Mouse (Mus musculus): Measurements from ENCODE around the gene Auts2.

The Auts2 gene

DNA sequence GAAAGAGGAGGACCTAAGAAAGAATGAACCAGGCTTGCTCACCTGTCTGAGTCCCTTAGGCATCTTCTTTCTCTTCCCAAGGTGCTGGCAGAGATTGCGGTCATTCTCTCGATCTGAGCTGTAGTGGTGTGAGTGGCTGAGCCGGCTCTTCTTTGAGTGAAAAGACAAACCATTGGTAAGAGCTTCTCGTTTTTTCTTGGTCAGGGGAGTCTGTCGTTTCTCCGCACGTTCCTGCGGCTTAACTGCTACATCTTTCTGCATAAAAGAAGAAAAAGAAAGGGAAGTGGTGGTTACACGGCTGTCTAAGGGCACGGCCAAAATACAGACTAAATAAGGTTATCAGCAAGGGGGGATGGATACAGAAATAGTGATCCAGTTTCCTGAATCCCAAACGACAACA, 284.3 kb downstream of the Auts2 start:
- CTCF ChIA-PET: no interaction called here

DNA sequence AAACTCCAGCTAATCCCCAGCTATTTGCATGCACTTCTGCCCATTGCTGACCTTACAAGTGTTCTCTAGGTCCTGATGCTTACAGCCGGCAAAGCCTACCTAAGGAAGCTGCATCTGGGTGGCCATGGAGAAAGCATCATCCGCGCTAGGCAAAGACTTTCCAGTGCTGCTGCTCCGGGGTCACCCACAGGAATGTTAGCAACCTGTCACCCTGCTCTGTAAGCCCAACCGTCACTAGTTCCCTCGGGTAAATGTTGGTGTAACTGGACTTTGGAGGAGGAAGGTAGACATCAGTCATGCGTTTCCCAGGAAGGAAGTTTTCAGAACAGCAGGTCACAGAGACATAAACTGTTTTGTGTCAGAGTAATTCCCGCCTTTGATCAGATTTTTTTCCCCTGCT, 287.6 kb downstream of the Auts2 start:
- CTCF ChIA-PET: no interaction called here

DNA sequence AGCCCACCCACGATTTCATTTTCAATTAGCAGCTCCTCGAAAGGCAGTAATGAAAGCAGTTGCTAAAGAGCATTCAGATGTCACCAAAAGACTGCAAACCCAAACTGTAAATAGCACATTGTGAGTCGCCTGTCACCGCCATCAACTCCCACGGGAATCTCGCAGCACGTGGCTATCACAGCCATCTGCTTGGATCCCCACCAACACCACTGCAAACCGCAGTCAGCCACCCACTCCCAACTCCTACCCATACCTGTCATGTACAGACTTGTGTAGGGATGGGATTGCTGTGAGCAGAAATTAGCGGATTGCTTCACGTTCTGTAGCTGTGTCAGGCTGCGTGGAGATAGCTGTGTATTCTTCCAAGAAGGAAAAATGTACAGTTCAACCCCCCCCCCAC, 293.6 kb downstream of the Auts2 start:
- CTCF ChIA-PET: no interaction called here

GRCm38 (mm10) chr5:132248069-132248468, 295.1 kb downstream of the Auts2 start:
- CTCF ChIA-PET: no interaction called here

DNA sequence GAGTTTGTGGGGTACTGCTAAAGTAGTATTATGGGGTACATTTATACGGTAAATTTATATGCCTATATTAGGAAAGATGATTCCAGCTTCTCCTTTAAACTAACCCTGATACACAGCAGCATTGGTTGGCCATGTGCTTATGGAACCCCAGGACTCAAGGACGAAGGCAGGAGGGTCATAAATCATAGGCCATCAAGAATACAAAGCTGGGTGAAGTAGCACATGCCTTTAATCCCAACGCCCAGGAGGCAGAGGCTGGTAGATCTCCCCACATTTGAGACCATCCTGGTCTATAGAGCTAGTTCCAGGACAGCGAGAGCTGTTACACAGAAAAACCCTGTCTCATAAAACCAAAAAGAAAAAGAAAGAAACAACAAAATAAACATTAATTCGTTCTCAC, 307.7 kb downstream of the Auts2 start:
- CTCF ChIA-PET: no interaction called here

GRCm38 (mm10) chr5:132234471-132234870, 308.7 kb downstream of the Auts2 start:
- CTCF ChIA-PET: no interaction called here

DNA sequence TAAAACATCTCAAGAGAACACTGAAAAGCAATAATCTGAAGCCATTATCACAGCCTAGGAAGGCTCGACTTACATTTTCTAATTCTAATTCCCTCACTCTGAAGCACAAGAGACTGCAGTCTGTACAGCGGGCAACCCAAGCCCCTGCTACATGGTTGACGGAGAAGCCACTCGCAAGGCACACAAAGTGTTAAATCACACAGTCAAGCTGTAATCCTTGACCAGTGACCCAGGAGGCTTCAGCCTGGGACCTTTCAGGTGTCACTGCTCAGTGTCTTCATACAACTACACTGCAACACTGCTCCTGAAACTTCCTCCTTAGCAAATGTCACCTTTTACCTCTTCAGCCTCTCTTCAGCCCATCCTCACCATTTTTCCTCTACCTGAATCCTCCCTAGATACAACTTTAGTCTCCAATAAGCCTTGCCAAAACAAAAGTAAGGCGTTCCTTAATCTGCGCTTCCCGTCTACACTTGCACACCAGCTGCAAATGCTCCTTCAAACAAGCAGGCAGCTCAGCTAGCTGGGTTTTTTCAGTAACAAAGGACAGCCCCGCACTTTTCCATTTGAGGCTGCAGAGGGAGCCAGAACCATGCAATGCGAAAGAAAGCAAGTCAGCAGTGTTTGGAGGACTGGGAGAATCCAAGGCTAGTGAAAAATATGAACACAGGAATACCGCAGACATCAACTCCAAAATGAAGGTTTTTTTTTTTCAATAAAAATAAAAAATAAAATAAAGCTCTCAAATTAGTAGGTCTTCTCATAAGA, 311.7 kb downstream of the Auts2 start:
- CTCF ChIA-PET: no interaction called here

DNA sequence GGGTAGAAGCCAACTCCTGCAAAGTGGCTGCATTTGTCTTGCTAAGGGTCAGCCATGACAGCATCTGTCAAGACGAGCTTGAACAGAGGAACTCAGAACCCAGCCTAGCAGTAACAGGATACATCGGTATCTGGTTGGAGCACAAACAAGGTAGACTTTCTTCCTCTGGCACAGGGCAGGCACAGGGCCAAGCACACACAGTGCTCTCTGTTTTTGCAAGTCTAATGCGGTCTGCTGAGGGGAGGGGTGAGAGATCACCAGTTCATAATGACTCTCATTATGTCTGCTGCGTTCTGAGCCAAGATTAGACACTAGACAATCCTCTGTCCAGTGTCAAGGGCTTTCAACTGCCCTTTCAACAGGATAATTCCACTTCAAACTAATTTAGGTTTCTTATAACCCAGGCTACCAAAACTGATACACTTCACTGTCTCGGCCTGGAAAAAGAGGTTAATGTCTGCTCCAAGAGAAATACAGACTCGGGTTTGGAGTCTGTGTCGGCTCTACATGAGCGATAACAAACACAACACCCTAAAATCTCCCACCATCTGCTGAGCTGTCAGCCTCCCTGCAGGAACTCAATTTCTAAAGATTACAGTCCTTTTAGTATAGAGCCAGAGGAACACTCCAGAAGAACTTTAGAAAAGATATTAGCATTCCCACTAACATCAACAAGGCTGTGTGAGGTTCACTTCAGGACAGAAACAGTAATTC, 313.3 kb downstream of the Auts2 start:
- CTCF ChIA-PET: no interaction called here

- CTCF ChIA-PET: no interaction called here
Measured at GRCm38 (mm10) chr5:132229023-132229422, 314.1 kb downstream of the Auts2 start.

GRCm38 (mm10) chr5:132220376-132220930, 322.7 kb downstream of the Auts2 start:
- CTCF ChIA-PET: no interaction called here

DNA sequence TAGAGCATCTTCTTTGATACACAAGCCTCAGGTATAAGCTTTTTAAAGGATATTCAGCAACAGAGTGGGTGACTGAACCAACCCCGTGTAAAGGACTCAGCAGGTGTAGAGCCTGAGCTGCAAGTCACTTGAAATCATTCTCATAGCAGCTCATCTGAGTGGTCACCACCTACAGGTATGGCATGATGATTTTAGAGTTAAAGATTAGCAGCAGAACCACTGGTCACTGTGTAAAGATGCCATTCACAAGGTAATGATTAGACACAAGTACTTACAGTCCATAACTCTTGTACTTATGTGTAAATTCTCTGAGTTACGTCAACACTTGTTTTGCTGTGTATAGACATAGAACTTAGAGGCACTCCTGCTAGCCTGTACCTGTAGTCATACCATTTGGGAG, 327.0 kb downstream of the Auts2 start:
- CTCF ChIA-PET: interaction anchor here (0.6 kb wide), 1 partner anchor 1089 kb away, joined by 7 read pairs; no protein-coding TSS in a partner anchor

DNA sequence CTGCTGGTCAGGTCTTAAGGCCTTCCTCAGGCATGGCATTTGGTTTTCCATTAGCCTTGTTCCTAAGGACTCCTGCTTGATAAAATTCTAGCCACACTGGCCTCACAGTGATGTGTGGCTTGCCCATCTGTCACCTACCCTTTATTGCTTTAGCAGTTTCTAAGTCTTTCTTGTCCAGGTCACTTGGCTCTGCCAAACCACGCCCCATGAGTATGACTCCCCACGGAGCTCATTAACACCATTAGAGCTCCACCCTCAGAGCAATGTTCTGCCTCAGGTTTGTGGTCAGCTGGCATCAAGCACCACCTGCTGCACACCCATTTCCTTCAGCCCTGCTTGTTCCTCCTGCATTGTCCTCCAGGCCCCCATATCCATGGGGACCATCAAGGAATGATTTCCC, 330.7 kb downstream of the Auts2 start:
- CTCF ChIA-PET: no interaction called here

DNA sequence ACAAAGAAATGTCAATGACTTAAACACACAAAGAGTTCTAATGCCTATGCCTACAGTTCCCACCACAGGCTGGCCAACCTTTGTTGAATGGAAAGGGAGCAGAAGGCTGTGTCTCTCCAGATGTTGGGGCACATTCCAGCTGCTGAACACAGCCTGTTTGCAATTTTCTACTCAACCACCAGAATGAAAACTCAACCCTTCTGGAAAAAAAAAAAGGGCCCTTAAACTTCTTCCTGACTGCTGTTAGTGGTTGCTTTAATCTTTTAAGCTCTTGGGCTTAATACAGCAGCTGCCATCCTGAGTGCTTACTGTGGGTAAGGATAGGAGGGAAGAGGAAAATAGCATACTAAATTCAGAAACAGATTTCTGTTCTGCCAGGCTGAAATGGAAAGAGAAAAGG, 333.4 kb downstream of the Auts2 start:
- CTCF ChIA-PET: no interaction called here

GRCm38 (mm10) chr5:132206220-132206619, 336.9 kb downstream of the Auts2 start:
- CTCF ChIA-PET: no interaction called here

DNA sequence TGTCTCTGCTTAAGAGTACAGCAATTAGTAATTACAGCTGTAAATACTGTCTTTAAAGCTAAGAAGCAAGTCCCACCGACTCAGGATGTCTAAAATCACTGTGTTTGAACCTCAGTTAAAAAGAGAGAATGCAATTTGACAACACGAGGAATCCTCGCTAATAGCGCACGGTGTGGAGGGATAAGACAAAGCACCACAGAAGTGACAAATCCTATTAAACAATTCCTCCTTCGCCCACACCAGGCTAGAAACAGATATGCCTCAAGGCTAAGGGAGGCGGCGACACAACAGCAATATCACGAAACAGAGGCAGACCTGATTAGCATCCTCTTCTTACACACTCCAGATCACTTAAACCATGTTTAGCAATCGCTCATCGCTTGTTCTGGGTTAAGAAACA, 339.3 kb downstream of the Auts2 start:
- CTCF ChIA-PET: no interaction called here

DNA sequence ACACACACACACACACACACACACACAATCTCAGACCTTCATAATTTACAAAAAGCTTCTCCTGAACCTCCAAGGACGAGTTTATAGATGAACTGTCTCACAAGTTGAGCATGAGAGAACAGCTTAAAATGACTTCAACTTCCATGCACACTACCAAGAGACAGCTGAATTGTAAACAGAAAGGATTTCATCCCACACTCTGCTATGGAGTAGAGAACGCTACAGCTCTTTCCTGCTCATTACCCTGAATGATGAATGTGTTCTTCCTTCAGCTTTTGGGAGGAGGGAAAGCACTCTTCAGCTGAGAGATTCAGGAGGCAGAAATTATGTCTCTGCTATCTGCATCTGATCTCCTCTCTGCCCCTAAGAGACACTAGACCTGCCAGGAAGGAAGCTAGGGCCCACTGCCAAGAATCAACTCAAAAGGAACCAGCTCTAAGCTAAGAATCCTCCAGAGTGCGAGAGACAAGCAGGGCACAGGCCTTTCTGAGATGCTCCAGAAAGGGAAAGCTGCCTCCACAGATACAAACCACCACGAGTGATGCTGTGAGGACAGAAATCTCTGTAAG, 342.0 kb downstream of the Auts2 start:
- CTCF ChIA-PET: no interaction called here

GRCm38 (mm10) chr5:132200595-132200994, 342.5 kb downstream of the Auts2 start:
- CTCF ChIA-PET: no interaction called here

DNA sequence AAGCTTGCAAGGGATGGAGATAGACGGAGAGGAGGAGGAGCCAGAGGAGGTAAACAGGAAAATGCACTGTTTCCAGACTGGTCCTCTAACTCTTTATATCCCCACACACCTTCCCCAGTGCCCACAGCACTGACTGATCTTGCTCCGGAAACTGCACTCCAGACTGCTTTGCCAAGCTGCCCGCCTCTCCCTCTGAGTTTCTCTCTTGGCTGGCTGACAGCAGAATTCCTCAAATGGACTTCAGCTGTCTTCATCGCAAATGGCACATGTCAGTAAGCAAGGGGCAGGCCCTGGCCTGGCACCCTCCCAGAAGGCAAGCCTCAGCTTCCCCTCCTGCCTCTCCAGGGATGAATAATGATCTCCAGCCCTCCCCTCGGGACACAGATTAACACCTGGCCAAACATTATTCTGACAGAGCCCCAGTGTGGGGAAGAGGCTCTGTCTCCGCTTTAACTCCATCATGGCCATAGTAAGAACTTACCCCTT, 348.1 kb downstream of the Auts2 start:
- CTCF ChIA-PET: no interaction called here

DNA sequence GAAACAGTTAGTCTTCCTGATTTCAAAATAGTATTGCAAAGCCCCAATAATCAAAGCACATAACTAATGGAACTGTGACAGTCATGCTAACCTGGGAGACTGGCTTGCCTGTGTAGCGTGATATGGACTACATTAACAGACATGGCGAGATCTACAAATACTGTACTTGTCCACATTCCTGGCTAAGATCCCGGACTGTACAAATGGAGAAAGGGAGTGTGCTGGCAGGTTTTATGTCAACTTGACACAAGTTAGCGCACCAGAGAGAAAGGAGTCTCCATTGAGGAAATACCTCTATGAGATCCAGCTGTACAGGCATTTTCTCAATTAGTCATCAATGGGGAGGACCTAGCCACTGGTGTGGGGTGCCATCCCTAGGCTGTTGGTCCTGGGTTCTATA, 353.0 kb downstream of the Auts2 start:
- CTCF ChIA-PET: no interaction called here

DNA sequence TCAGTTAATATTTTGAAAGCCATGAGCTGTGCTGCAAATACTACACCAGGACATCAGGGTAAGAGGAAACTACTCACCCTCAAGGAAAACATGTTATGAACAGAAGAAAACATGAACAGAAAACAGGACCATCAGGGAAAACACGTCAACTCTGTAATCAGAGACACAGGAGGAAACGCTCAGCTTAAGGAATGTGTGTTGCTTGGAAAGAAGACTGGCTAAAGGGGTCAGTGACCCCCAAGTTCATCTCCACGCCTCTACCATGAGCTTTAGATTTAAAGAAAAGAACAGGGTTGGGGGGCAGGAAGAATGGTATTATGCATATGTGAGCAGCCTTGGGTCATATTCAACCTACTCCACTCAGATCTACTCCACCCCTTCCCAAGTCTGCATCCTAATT, 356.5 kb downstream of the Auts2 start:
- CTCF ChIA-PET: no interaction called here

DNA sequence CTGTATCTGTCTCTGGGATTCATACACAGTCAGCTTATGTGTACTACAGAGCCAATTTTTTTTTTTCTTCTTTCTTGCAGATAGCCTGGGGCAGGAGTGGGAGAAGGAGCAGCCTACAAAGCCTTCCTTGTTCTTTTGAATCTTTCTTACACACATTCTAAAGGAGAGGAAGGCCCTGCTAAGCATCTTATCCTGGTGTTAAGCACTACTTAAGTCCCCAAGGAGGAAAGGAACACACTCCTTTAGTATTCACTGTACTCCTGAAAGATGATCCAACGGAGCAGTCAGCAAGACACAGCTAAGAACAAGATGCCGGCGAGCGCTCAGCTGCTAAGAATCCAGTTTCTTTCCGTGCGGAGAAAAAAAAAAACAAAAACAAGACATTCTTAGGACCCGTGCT, 356.9 kb downstream of the Auts2 start:
- CTCF ChIA-PET: no interaction called here

GRCm38 (mm10) chr5:132184395-132185095, 358.6 kb downstream of the Auts2 start:
- CTCF ChIA-PET: no interaction called here
